Mouse (Mus musculus) midbrain, embryonic 10.5 days (tissue): ENCODE data around the gene Snai1. TPM values are rescaled to one million over a fixed set of nuclear protein-coding genes. Genes with fewer than 3 reads are reported as not detected.

ENCODE experiments used
- DNase-seq: peaks from one replicate; pipeline ENCODE4 v3.0.0-alpha.2; 2017; ENCODE audit warnings: low spot score
- H3K27ac ChIP-seq: fragments of 300-500 bp; sonication (generic); replicated peaks from 2 replicates; pipeline ENCODE4 v1.5.1; 2016; ENCODE audit warnings: mild to moderate bottlenecking
- H3K27me3 ChIP-seq: fragments of 300-500 bp; sonication (generic); 2 replicates; pipeline ENCODE4 v1.6.1; 2016; ENCODE audit warnings: low read depth, mild to moderate bottlenecking; ENCODE audit not compliant: poor library complexity, severe bottlenecking
- H3K36me3 ChIP-seq: fragments of 300-500 bp; sonication (generic); 2 replicates; pipeline ENCODE4 v1.6.1; 2016; ENCODE audit warnings: mild to moderate bottlenecking, moderate library complexity
- H3K4me1 ChIP-seq: fragments of 300-500 bp; sonication (generic); 2 replicates; pipeline ENCODE4 v1.6.1; 2016
- H3K4me3 ChIP-seq: fragments of 300-500 bp; sonication (generic); 2 replicates; pipeline ENCODE4 v1.5.1; 2016; ENCODE audit warnings: mild to moderate bottlenecking, moderate library complexity
- H3K9me3 ChIP-seq: fragments of 300-500 bp; sonication (generic); replicated peaks from 2 replicates; pipeline ENCODE4 v1.6.1; 2016; ENCODE audit warnings: mild to moderate bottlenecking
- WGBS: fragments of 180-500 bp; shearing (Covaris S2); methylation state at CpG from one replicate; pipeline ENCODE4 v1.1.7; 2016; 5-methylcytosine and 5-hydroxymethylcytosine counted together
- polyA plus RNA-seq: library from polyadenylated mRNA; unstranded; fragments of >200 nt; fragmentation: Nextera tagmentation; extraction: Ambion mirVana; gene quantifications from 2 replicates; pipeline ENCODE4 v1.2.1, GENCODE M21; 2016

Gene Snai1
- polyA plus RNA-seq, 1 experiment from 2014 or later: 36.1 TPM

DNA sequence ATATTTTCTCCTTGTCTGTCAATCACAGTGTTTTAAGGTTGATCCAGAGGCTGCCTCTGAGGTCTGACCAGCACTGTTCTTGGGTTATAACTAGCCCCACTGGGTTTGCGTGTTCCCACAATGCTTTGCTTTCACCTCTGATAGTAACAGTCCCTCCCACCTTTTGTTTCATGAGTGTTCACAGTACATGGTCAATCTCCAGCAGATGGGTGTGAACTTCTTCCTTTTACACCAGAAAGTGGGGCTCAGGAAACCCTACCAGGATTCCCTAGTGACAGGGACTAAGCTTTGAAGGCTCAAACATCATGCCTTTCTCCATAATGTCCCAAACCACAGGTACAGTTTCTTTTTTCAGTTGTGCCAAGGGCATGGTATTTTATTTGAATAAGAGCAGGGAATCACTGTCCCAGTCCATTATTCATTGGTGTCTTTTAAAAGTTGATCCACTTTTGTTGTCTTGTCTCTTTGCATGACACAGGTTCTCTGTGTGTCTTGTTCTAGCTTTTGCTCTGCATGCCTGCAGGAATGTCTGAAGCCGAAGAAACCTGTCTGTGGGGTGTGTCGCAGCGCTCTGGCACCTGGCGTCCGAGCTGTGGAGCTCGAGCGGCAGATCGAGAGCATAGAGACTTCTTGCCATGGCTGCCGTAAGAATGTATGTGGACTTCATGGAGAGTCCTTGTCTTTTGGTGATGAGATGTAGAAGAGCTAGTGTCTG is 31.3 kb upstream of the Snai1 start:
- Histone ChIP-seq H3K4me1 (peaks cover 32% of the 10 kb centered on the region), H3K36me3 (peaks cover 70% of the 10 kb centered on the region), H3K4me3 (no peak overlapping the region), H3K27ac (no peak overlapping the region), H3K9me3 (no peaks in the 10 kb centered on the region), H3K27me3 (no peaks in the 10 kb centered on the region)
- DNase-seq: no peak
- WGBS: 96% methylated on average over 10 of the region's 10 CpGs

DNA sequence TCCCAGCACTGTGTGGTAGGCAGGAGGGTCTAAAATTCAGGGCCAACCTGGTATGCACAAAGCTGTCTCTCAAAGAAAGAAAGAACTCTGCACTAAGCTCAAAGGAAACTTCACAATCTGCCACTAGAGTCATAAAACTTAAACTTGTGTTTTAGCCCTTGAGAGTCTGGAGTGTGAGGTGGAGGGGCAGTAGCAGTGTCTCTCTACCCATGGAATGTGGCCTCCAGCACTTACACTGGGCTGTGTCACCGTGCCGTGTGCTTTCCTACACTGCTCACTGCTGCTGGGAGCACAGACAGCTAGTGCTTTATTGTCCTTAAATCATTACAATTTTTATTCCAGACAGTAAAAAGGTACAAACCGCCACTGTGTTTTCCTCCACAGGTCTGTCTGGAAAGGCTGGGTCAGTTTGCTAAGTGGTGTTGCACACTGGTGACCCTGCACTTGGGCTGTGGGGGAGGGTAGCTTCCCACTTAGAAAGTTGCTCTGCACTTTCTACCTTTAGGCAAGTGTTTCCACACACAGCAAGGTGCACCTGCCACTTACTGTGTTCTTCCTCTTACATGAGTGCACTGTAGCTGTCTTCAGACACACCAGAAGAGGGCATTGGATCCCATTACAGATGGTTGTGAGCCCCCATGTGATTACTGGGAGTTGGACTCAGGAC is 30.1 kb upstream of the Snai1 start:
- peaks cover 82% of the 10 kb centered on the region for H3K36me3 ChIP-seq
- H3K9me3 ChIP-seq: no peaks in the 10 kb centered on the region
- H3K27ac ChIP-seq: no peak overlapping the region
- WGBS: 94% methylated on average over 3 of the region's 3 CpGs
- no peaks in the 10 kb centered on the region for H3K27me3 ChIP-seq
- H3K4me1 ChIP-seq: peaks cover 31% of the 10 kb centered on the region
- H3K4me3 ChIP-seq: no peak overlapping the region
- DNase-seq: no peak

DNA sequence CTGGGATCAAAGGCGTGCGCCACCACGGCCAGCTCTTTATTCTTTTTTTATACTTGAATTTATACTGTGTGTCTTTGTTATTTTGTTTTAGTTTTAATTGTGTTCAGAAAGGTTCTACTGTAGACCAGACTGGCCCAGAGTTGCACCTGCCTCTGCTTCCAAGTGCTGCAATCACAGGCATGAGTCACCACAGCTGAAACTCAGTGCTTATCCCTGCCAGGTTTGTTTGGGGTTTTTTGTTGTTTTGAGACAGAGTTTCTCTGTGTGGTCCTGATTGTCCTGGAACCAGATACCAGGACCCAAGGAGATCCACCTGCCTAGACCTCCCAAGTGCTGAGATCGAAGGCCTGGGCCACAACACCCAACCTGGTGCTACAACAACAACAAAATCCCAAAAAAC is 29.4 kb upstream of the Snai1 start:
- no peak overlapping the region for H3K27ac ChIP-seq
- 94% methylated on average over 4 of the region's 4 CpGs for WGBS
- no peak for DNase-seq
- peaks cover 89% of the 10 kb centered on the region for H3K36me3 ChIP-seq
- no peaks in the 10 kb centered on the region for H3K27me3 ChIP-seq
- no peak overlapping the region for H3K4me3 ChIP-seq
- no peaks in the 10 kb centered on the region for H3K9me3 ChIP-seq
- H3K4me1 ChIP-seq: peaks cover 28% of the 10 kb centered on the region

DNA sequence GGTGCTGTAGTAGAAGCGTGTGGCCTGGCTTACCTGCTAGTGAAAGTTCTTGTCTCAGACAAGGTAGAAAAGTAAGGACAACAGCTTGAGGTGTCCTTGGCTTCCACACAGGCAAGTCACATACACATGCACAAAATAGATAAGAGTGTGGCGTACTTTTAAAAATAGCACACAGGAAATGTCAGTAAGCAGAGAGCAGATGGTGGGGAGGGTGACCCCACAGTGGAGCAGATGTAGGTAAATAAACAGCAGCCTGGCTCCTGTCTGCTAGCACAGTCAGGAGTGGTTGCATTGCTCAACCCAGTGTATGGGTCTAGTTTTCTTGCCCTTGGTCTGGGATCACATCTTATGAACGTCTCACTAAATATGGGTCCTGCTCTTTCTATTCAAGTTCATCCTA is 27.5 kb upstream of the Snai1 start:
- no peak for DNase-seq
- WGBS: 92% methylated on average over 3 of the region's 3 CpGs

DNA sequence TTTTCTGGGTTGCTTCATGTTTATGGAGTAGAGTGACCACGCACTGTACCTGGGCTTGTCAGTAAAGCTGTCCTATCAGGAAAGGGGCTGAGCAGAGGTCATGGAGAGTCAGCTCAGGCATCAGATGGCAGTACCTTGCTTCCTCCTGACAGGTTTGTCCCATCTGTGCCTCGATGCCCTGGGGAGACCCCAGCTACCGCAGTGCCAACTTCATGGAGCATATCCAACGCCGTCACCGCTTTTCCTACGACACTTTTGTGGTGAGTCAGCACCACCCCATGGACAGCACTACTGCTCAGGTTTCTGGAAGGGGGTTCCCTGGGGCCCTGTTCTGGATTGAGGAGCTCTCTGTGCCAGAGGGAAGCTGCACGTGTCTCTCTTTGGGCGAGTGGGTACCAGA is 25.6 kb upstream of the Snai1 start:
- WGBS: 96% methylated on average over 9 of the region's 9 CpGs
- Histone ChIP-seq H3K4me1 (no peaks in the 10 kb centered on the region), H3K9me3 (no peaks in the 10 kb centered on the region), H3K27ac (no peak overlapping the region), H3K36me3 (peaks cover 100% of the 10 kb centered on the region), H3K27me3 (no peaks in the 10 kb centered on the region), H3K4me3 (no peak overlapping the region)
- no peak for DNase-seq

More for the DNA sequence above, 27.5 kb upstream of the Snai1 start:
- Histone ChIP-seq H3K4me3 (no peak overlapping the region), H3K27ac (no peak overlapping the region), H3K27me3 (no peaks in the 10 kb centered on the region), H3K36me3 (peaks cover 99% of the 10 kb centered on the region), H3K4me1 (peaks cover 11% of the 10 kb centered on the region), H3K9me3 (no peaks in the 10 kb centered on the region)

DNA sequence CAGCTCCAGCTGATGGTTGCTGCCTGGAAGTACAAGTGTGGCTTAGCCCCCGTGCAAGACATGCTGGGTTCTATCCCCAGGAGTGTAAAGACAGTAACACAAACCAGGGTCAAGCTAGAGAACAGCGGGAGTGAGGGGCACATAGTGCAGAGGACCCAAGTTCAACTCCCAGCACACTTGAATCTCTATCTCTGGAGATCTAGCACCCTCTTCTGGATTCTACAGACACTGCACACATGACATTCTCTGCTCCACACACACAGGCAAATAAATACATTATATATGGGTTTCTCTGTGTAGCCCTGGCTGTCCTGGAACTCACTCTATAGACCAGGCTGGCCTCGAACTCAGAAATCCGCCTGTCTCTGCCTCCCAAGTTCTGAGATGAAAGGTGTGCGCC is 25.0 kb upstream of the Snai1 start:
- 87% methylated on average over 5 of the region's 5 CpGs for WGBS

DNA sequence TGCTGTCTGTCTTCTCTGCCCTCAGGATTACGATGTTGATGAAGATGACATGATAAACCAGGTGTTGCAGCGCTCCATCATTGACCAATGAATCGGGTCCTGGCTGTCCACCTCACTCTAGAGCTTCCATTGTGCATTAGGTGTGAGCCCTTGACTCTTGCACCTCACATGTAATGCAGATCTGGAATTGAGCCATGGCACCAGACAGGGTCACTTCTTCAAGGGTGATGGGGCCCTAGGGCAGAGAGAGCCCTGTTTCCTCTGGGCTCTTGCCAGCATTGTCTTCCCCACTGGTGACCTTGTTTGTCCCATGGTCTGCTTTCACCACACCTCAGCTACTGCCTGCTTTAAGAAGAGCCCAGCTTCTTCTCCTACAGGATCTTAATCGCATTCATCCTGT is 23.4 kb upstream of the Snai1 start:
- H3K27ac ChIP-seq: no peak overlapping the region
- DNase-seq: no peak
- no peak overlapping the region for H3K4me3 ChIP-seq
- H3K4me1 ChIP-seq: no peaks in the 10 kb centered on the region
- H3K9me3 ChIP-seq: no peaks in the 10 kb centered on the region
- peaks cover 97% of the 10 kb centered on the region for H3K36me3 ChIP-seq
- WGBS: 94% methylated on average over 4 of the region's 4 CpGs
- H3K27me3 ChIP-seq: no peaks in the 10 kb centered on the region

More for the DNA sequence above, 25.0 kb upstream of the Snai1 start:
- Histone ChIP-seq H3K27me3 (no peaks in the 10 kb centered on the region), H3K4me3 (no peak overlapping the region), H3K36me3 (peaks cover 100% of the 10 kb centered on the region), H3K9me3 (no peaks in the 10 kb centered on the region), H3K27ac (no peak overlapping the region), H3K4me1 (no peaks in the 10 kb centered on the region)
- no peak for DNase-seq

DNA sequence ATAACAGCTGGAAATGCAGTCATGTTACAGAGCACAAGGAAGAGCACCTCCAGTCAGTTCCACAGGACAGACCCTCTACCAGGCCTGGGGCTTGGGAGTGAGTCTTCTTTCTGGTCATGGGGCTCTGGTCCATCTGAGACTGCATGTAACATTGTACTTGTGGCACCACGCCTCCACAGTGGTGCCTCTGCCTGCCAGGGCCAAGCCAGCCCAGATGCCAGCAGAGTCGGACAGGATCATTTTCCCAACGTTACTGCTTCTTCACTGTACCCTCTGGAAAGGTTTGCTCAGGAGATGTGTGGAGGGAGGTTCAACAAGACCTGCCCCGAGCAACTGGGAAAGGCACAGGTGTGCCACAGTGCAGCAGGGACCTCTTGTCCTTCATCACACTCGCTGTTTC is 22.3 kb upstream of the Snai1 start:
- DNase-seq: no peak
- no peak overlapping the region for H3K4me3 ChIP-seq
- H3K27ac ChIP-seq: no peak overlapping the region
- H3K27me3 ChIP-seq: no peaks in the 10 kb centered on the region
- peaks cover 94% of the 10 kb centered on the region for H3K36me3 ChIP-seq
- no peaks in the 10 kb centered on the region for H3K9me3 ChIP-seq
- no peaks in the 10 kb centered on the region for H3K4me1 ChIP-seq
- 94% methylated on average over 5 of the region's 5 CpGs for WGBS

DNA sequence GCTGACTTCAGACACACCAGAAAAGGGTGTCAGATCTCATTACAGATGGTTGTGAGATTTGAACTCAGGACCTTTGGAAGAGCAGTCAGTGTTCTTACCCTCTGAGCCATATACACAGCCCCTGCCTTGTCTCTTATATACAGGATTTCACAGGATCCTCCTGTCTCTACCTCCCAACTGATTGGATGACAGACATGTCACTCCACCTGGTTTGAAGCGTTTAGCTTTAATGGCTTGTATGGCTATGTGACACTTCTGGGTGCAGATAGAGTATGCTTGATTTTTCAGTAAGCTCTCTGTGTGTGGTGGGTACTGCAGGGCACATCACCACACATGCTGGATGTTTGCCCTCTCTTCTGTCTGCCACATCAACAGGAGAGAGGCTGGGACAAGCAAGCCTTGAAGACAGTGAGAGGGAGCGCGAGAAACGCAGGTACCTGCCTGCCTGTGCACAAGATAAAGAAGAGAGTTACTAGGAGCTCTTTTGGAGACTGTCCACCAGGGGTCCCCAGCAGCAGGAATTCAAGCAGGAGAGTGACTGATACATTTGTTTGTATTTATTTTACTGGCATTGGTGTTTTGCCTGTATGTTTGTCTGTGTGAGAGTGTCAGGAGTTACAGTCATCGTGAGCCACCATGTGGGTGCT is 18.3 kb upstream of the Snai1 start:
- peaks cover 54% of the 10 kb centered on the region for H3K36me3 ChIP-seq
- no peak for DNase-seq
- 75% methylated on average over 5 of the region's 5 CpGs for WGBS

DNA sequence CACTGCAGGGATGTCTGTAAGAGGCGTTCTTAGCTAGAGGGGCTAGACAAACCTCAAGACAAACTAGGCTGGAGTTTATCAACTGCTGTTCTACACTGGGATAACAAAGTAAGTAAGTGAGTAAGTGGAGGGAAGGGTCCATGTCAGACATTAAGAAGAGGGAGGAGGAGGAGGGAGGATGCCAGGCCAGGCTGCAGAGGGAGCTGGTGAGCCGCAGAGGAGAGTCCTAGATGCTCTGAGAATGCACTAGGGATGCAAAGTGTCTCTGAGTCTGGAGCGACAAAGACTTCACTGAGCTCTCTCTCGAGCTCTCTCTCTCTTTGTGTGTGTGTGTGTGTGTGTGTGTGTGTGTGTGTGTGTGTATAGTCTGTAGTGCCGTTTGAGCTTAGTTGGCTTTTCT is 9.7 kb upstream of the Snai1 start:
- Histone ChIP-seq H3K9me3 (no peaks in the 10 kb centered on the region), H3K27me3 (peaks cover 7% of the 10 kb centered on the region), H3K4me1 (peaks cover 36% of the 10 kb centered on the region), H3K4me3 (no peak overlapping the region), H3K27ac (no peak overlapping the region), H3K36me3 (no peaks in the 10 kb centered on the region)
- 16% methylated on average over 5 of the region's 5 CpGs for WGBS
- DNase-seq: peak; percentile 45

More for the DNA sequence above, 18.3 kb upstream of the Snai1 start:
- no peaks in the 10 kb centered on the region for H3K4me1 ChIP-seq
- H3K27me3 ChIP-seq: no peaks in the 10 kb centered on the region
- no peak overlapping the region for H3K4me3 ChIP-seq
- no peaks in the 10 kb centered on the region for H3K9me3 ChIP-seq
- H3K27ac ChIP-seq: no peak overlapping the region

DNA sequence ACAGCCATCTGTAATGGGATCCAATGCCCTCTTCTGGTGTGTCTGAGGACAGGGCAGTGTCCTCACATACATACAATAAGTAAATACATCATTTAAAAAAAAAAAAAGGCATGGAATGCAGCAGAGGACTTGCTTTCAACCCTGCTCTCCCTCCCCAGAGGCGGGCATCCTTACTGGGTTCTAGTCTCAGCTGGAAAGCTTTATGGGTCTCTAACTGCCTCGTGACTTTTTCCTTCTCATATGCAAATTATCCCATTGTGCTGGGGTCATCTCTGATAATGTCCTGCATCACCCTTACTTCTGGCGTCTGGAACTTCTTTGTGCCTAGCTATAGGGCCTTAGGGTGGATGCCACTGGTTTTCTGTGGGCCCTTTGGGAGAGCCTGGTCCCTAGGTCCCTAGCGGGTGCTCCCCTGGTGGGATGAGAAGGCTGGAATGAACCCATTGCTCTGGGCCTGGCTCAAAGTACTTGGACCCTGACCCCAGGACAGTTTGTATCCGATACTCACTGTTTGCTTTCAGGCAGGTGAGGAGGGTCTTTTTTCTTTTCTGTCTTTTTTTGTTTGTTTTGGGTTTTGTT is 8.0 kb upstream of the Snai1 start:
- DNase-seq: no peak
- no peaks in the 10 kb centered on the region for H3K9me3 ChIP-seq
- H3K27me3 ChIP-seq: peaks cover 22% of the 10 kb centered on the region

DNA sequence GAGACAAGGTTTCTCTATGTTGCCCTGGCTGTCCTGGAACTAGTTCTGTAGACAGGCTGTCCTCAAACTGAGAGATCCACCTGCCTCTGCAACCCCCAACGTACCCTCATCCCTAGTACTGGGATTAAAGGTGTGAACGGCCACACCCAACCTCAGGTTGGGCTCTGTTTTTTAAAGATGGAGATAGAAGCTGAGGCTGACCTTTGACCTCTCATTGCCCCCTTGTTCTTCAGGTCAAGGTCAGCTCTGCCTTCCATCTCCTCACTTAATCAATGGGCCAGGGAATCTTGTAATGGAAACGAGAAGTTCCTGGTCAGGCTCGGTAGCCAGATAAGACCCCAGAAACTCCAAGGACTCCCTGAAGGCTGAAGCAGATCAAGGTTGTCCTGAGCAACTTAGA is 7.5 kb upstream of the Snai1 start:
- 79% methylated on average over 4 of the region's 4 CpGs for WGBS

More for the DNA sequence above, 8.0 kb upstream of the Snai1 start:
- no peak overlapping the region for H3K4me3 ChIP-seq
- no peaks in the 10 kb centered on the region for H3K36me3 ChIP-seq
- H3K27ac ChIP-seq: peak overlapping the region; percentile 75
- 30% methylated on average over 5 of the region's 5 CpGs for WGBS
- peaks cover 36% of the 10 kb centered on the region for H3K4me1 ChIP-seq

DNA sequence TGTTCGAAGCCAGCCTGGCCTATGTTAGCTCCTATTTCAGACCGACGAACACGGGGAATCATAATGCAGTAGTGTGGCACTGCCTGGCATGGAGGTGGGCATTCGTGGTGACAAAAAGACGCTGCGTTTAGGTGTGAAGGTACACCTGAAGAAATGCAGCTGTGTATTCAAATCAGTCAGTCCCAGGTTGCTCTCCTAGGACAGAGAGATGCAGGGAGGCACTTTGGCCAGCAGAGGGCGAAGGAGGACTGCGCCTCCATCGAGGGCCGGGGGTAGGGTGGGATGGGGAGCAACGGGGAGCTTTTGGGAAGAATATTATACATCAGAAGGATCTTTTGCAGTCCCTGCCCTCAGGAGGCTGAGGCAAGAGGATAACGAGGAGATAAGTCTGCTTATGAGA is 5.9 kb upstream of the Snai1 start:
- 21% methylated on average over 13 of the region's 13 CpGs for WGBS
- H3K27me3 ChIP-seq: peaks cover 43% of the 10 kb centered on the region
- peaks cover 39% of the 10 kb centered on the region for H3K4me1 ChIP-seq
- no peak overlapping the region for H3K27ac ChIP-seq
- H3K4me3 ChIP-seq: no peak overlapping the region
- peak; percentile 69 for DNase-seq
- no peaks in the 10 kb centered on the region for H3K9me3 ChIP-seq
- H3K36me3 ChIP-seq: no peaks in the 10 kb centered on the region

More for the DNA sequence above, 7.5 kb upstream of the Snai1 start:
- H3K27ac ChIP-seq: peak overlapping the region; percentile 75
- H3K9me3 ChIP-seq: no peaks in the 10 kb centered on the region
- H3K4me1 ChIP-seq: peaks cover 36% of the 10 kb centered on the region
- no peak overlapping the region for H3K4me3 ChIP-seq
- H3K27me3 ChIP-seq: peaks cover 27% of the 10 kb centered on the region
- no peak for DNase-seq
- no peaks in the 10 kb centered on the region for H3K36me3 ChIP-seq
